Mouse (Mus musculus) testis, adult 2 months (tissue): Measurements from ENCODE around the gene Olfr52.

Experiments used
- CTCF ChIP-seq: fragments of 200-500 bp; IDR thresholded peaks from 2 replicates; pipeline ENCODE4 v1.5.1; 2012; ENCODE audit warnings: low read depth, mild to moderate bottlenecking, inconsistent platforms, low read length, moderate library complexity; ENCODE audit not compliant: control insufficient read depth, insufficient read depth, insufficient replicate concordance
- POLR2A ChIP-seq: fragments of 200-500 bp; IDR thresholded peaks from 2 replicates; pipeline ENCODE4 v1.6.1; 2012; ENCODE audit warnings: low read depth, mild to moderate bottlenecking, inconsistent platforms, low read length, moderate library complexity; ENCODE audit not compliant: control insufficient read depth

- no peak for TF ChIP-seq CTCF
- TF ChIP-seq POLR2A, result no peak
These were observed at the start of gene Olfr52 for GRCm38 (mm10) chr2:86185583-86185982.
